Mouse (Mus musculus): ENCODE results near the gene Svep1. TPM values are rescaled to one million over a fixed set of nuclear protein-coding genes. Genes with fewer than 3 reads are reported as not detected.

Svep1 gene
- total RNA-seq, 2 experiments from 2014 or later: 1.3 to 1.5 TPM

Other genes starting within 250 kb of the Svep1 start
- not detected for gene Txndc8, start 197.7 kb downstream of the Svep1 start, total RNA-seq (2021)
- 1 to 10 TPM; 1.6 to 2.5 TPM for gene Musk, start 79.1 kb upstream of the Svep1 start, total RNA-seq (2021)

Measured in layer of hippocampus, postnatal 14 days (tissue).